Mouse (Mus musculus) heart, adult 2 months (tissue): ENCODE data around the gene Manba. TPM values are rescaled to one million over a fixed set of nuclear protein-coding genes. Genes with fewer than 3 reads are reported as not detected.
A peak's percentile ranks its signal among the peaks of the same experiment; 100 is the strongest.

Experiments
- DNase-seq, 2 experiments: peaks; one replicate each; pipeline ENCODE4 v3.0.0; 2021
- H3K27ac ChIP-seq: fragments of 200-600 bp; 2 replicates; pipeline ENCODE4 v1.8.1; 2022
- H3K27me3 ChIP-seq: fragments of 200-500 bp; 2 replicates; pipeline ENCODE4 v1.6.1; 2012; ENCODE audit warnings: mild to moderate bottlenecking, low read length, inconsistent platforms, mixed read lengths; ENCODE audit not compliant: control insufficient read depth, insufficient read depth
- H3K36me3 ChIP-seq: fragments of 200-500 bp; 2 replicates; pipeline ENCODE4 v1.6.1; 2012; ENCODE audit warnings: low read length, inconsistent platforms; ENCODE audit not compliant: control insufficient read depth, insufficient read depth
- H3K4me1 ChIP-seq: fragments of 200-500 bp; 2 replicates; pipeline ENCODE4 v1.6.1; 2011; ENCODE audit warnings: low read length; ENCODE audit not compliant: control insufficient read depth, insufficient read depth
- H3K4me3 ChIP-seq: fragments of 200-600 bp; 2 replicates; pipeline ENCODE4 v1.8.1; 2022
- H3K79me2 ChIP-seq: fragments of 200-500 bp; replicated peaks from 2 replicates; pipeline ENCODE4 v1.6.1; 2012; ENCODE audit warnings: mild to moderate bottlenecking, inconsistent platforms, low read length, moderate library complexity, mixed read lengths; ENCODE audit not compliant: control insufficient read depth, insufficient read depth
- H3K9ac ChIP-seq: fragments of 200-500 bp; 2 replicates; pipeline ENCODE4 v1.6.1; 2012; ENCODE audit warnings: low read depth, mild to moderate bottlenecking, control low read depth, inconsistent platforms, low read length, mixed read lengths
- CTCF ChIP-seq: fragments of 200-600 bp; IDR thresholded peaks from 2 replicates; pipeline ENCODE4 v1.8.1; 2022; ENCODE audit warnings: antibody characterized with exemption, mild to moderate bottlenecking, moderate library complexity
- EP300 ChIP-seq: fragments of 200-500 bp; IDR thresholded peaks from 2 replicates; pipeline ENCODE4 v1.6.1; 2011; ENCODE audit warnings: low read depth, low read length, control low read depth; ENCODE audit not compliant: insufficient read depth
- POLR2A ChIP-seq: fragments of 200-500 bp; IDR thresholded peaks from 2 replicates; pipeline ENCODE4 v1.6.1; 2011; ENCODE audit warnings: mild to moderate bottlenecking, low read depth, low read length, control low read depth; ENCODE audit not compliant: insufficient read depth
- WGBS: fragments of 180-500 bp; shearing (Covaris S2); methylation state at CpG from one replicate; pipeline ENCODE4 v1.1.7; 2018; 5-methylcytosine and 5-hydroxymethylcytosine counted together
- intact Hi-C: fragments of 180-260 bp; cut with DNase I; formaldehyde crosslinking; loops from one replicate; pipeline ENCODE4 v1.15.1; 2025
- long read RNA-seq: library from polyadenylated mRNA; stranded (forward); transcript quantifications from one replicate; pipeline ENCODE4 v2.0.0, GENCODE M21; 2021
- polyA plus RNA-seq: library from polyadenylated mRNA; depleted of rRNA; stranded (reverse); fragments of >200 nt; gene quantifications from 2 replicates; pipeline ENCODE4 v1.2.3, GENCODE M21; 2012; rRNA removed
- total RNA-seq, 2 experiments: library from RNA; stranded (reverse); gene quantifications; 2 replicates each; pipeline ENCODE4 v1.2.3; 2021

Gene Manba
- total RNA-seq (10 to 100 TPM; 15.7 to 16.4 TPM), polyA plus RNA-seq (8.2 and 13.3 TPM in 2 replicates)
- long read RNA-seq, transcript Manba-201 (17 exons, 3,675 nt): major isoform, 19 of 22 reads
- long read RNA-seq, partial matches to known transcripts: 2 of 22 reads
- long read RNA-seq, other reads (novel, unspliced or antisense): 1 of 22 reads

DNA sequence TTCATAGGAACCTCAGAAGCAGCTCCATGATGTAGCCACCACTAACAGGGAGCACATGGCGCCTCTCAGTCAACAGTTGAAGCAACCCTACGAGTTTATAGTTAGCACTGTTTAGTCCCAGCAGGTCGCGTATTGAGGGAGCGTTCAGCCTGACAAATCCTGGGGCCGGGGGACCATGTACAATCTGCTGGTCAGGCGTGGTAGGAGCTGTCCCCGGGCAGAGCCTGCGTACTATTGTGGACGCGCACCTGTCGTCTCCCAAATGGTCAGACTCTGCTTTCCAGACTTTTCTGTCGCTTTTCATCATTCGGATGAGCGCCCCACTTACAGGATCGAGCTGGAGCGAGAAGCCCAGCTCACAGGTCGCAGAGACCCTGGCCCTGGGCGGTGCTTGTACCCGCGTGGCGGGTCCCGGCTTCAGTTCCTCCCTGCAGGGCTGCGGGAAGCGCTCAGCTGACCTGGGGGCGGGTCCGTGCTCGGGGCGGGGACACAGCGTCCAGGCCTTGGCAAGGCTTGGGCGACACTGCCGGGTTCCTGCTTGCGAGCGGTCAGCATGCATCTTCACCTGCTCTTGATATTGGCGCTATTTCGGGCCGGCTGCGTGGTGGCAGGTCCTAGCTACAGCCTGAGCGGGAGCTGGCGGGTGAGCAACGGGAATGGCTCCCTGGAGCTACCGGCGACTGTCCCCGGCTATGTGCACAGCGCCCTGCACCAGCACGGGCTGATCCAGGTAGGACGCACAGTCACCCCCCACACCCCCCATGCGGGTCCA is at the start of gene Manba:
Manba (plus strand) TSS at position 484 of the 772 bp plus-strand sequence.
- TF ChIP-seq POLR2A (peak; percentile 66), CTCF (0 out of 2 replicates have a peak, but pooled peaks have one; percentile 17), EP300 (0 out of 2 replicates have a peak, but pooled peaks have one; percentile 7)
- H3K4me1 ChIP-seq: no peaks in the 10 kb centered on the region
- peak within 1 kb of the TSS; percentile 94 for H3K9ac ChIP-seq
- H3K4me3 ChIP-seq: peak within 1 kb of the TSS; percentile 87
- H3K27me3 ChIP-seq: no peaks in the 10 kb centered on the region
- no peaks in the 10 kb centered on the region; the same call in 1 of the 2 replicates for H3K79me2 ChIP-seq
- DNase-seq: peak; percentile 86 to 87
- intact Hi-C loops: loop anchor here (5.0 kb wide), 2 partner anchors 37 to 83 kb away; no protein-coding TSS in a partner anchor
- peak within 1 kb of the TSS; percentile 89 for H3K27ac ChIP-seq
- WGBS: 1% methylated on average over 48 of the region's 48 CpGs
- H3K36me3 ChIP-seq: no peaks in the 10 kb centered on the region

DNA sequence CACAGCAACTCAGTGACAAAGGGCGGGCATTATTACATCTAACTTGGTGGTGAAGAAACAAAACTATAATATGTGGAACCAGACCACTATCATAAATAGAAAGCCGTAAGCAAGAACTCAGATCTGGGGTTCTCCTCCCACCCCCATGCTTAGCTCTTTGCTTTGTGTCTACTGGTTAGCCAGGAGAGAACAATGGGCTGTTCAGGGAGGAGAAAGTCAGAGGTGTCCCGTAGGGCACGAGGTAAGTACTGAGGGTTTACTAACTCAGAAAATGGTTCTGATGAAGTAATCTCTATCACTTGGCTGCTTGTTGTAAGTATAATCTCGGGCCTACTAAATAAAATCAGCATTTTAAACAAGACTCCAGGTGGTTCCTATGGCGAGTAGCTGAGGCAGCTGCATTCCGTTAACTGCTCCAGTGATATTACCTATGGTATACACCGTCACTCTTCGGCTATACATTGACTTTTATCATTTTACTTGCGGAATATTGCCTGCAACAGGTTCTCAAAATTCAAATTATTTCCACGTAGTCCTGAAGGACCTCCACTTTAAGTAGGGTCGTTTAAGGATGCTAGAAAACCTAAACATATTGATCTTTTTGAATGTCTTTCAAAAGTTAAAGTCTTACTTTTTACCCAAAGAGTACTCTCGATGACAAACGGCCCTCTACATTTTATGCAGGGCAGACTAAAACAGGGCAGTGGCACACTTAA is 48.4 kb upstream of the Manba start:
- Histone ChIP-seq H3K27me3 (no peaks in the 10 kb centered on the region), H3K27ac (peak overlapping the region; percentile 83), H3K9ac (no peak overlapping the region; the same call in 1 of the 2 replicates), H3K36me3 (peaks cover 13% of the 10 kb centered on the region), H3K4me1 (peaks cover 2% of the 10 kb centered on the region), H3K79me2 (peaks cover 2% of the 10 kb centered on the region; the same call in 1 of the 2 replicates), H3K4me3 (peak overlapping the region; percentile 75)
- TF ChIP-seq EP300 (no peak), CTCF (no peak), POLR2A (no peak)
- no peak for DNase-seq
- intact Hi-C loops: no loop called here
- WGBS: 58% methylated on average over 14 of the region's 14 CpGs

DNA sequence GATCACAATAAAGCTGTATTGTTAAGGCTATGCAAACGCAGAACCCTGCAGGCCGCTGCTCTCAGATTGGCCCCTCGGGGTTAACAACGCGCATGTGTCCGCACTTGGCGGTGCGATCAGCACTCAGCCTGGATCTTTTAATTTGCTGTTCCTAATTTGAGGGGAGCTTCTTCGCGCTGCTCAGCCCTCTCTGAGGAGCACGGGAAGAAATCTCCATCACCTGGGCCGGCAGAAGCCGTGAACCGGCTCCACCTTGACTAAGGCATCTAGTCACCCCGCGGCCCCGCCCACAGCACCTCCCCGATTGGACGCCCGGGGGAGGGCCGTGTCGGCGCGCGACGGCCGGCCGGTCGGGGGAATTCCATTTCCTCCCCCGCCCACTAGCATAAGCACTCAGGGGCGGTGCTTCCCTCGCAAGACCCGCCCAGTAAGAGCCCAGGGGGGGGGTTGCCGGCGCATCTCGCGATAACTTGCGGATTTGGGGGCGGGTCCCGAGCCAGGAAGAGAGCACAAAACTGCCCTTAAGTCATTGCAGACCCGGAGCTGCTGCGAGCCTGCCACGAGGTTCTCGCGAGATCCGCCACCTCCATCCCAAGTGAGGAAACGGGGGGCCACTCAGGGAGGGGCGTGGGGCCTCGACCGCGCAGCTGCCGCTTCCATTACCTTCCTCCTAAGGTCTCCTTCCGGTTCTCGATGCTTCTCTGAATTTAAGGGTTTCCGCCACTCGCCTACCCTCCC is 47.5 kb upstream of the Manba start, which contains the start of gene Ube2d3:
Ube2d3 (plus strand) TSS at position 392 of the 738 bp plus-strand sequence.
- H3K36me3 ChIP-seq: peaks cover 18% of the 10 kb centered on the region
- peak; percentile 57 for TF ChIP-seq POLR2A
- TF ChIP-seq CTCF: no peak
- peak; percentile 89 for TF ChIP-seq EP300

DNA sequence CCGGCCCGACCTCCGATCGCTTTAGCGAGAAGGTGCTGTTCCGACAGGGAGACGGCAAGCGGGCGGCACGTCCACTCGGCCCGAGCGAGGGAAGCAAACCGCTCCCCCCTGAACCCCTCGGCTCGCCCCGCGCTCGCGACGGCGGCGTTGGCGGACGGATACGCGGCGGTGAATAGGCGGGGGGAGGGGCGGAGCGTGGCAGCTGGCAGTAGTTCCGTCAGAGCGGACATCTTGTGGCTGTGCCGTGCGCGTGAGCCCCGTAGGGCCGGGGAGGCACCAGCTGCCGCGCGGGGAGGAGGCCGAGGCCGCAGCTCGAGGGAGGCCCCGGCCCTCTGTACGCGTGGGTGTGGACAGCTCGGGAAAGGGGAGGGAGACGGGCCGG is 46.9 kb upstream of the Manba start:
- H3K27ac ChIP-seq: peak overlapping the region; percentile 99
- DNase-seq: peak; percentile 95 to 96
- H3K79me2 ChIP-seq: peaks cover 2% of the 10 kb centered on the region; the same call in 1 of the 2 replicates
- peaks cover 24% of the 10 kb centered on the region for H3K36me3 ChIP-seq
- H3K9ac ChIP-seq: peak overlapping the region; percentile 98
- H3K27me3 ChIP-seq: no peaks in the 10 kb centered on the region
- intact Hi-C loops: loop anchor here (1.0 to 2.0 kb wide), 2 partner anchors 15 to 82 kb away; partner anchors contain the start of gene Cisd2
- peak overlapping the region; percentile 71 for H3K4me3 ChIP-seq
- peak; percentile 11; the same call in 1 of the 2 replicates for TF ChIP-seq EP300
- no peak for TF ChIP-seq CTCF
- TF ChIP-seq POLR2A: peak; percentile 79; the same call in 1 of the 2 replicates
- H3K4me1 ChIP-seq: peaks cover 4% of the 10 kb centered on the region
- 0% methylated on average over 43 of the region's 50 CpGs for WGBS

More for the DNA sequence above, 47.5 kb upstream of the Manba start, which contains the start of gene Ube2d3:
- H3K4me3 ChIP-seq: peak within 1 kb of the TSS; percentile 75
- DNase-seq: peak; percentile 99 to 100
- H3K9ac ChIP-seq: peak within 1 kb of the TSS; percentile 98
- peaks cover 4% of the 10 kb centered on the region for H3K4me1 ChIP-seq
- peak within 1 kb of the TSS; percentile 99 for H3K27ac ChIP-seq
- no peaks in the 10 kb centered on the region for H3K27me3 ChIP-seq
- peaks cover 2% of the 10 kb centered on the region; the same call in 1 of the 2 replicates for H3K79me2 ChIP-seq
- intact Hi-C loops: loop anchor here (1.0 to 2.0 kb wide), 2 partner anchors 15 to 83 kb away; partner anchors contain the start of gene Cisd2
- WGBS: under 1% methylated on average over 55 of the region's 56 CpGs
